Mouse (Mus musculus) heart, postnatal 25 days (tissue): Measurements from ENCODE around the gene Nr1d1. TPM values are rescaled to one million over a fixed set of nuclear protein-coding genes. Genes with fewer than 3 reads are reported as not detected.

Source experiments
- DNase-seq: peaks from one replicate; pipeline ENCODE4 v3.0.0; 2022; ENCODE audit warnings: low spot score
- intact Hi-C: fragments of 180-260 bp; cut with DNase I; formaldehyde crosslinking; loops from one replicate; pipeline ENCODE4 v1.15.1; 2025
- total RNA-seq, 2 experiments: library from RNA; stranded (reverse); gene quantifications; 2 replicates each; pipeline ENCODE4 v1.2.3; 2021

The Nr1d1 gene
- total RNA-seq, 2 experiments from 2014 or later: 61.2 to 129 TPM

- intact Hi-C loops: loop anchor here (5.0 kb wide), 1 partner anchor 51 kb away; no protein-coding TSS in a partner anchor
- DNase-seq: peak; percentile 80
These were observed 53.5 kb downstream of the Nr1d1 start for GRCm38 (mm10) chr11:98721458-98722226.

GRCm38 (mm10) chr11:98720756-98721155 lies 54.4 kb downstream of the Nr1d1 start:
- no peak for DNase-seq
- intact Hi-C loops: loop anchor here (5.0 kb wide), 1 partner anchor 52 kb away; no protein-coding TSS in a partner anchor

Other genes starting within 250 kb of the Nr1d1 start
- under 1 TPM; 0.44 to 0.61 TPM for gene Ikzf3, start 229.3 kb downstream of the Nr1d1 start, total RNA-seq
- not detected for gene Zpbp2, start 224.2 kb downstream of the Nr1d1 start, total RNA-seq
- 10 to 100 TPM; 35.6 to 37.8 TPM for gene Ormdl3, start 188.0 kb downstream of the Nr1d1 start, total RNA-seq
- gene Lrrc3c, start 177.0 kb downstream of the Nr1d1 start, total RNA-seq: not detected
- gene Gm12355, start 149.7 kb downstream of the Nr1d1 start, total RNA-seq: 1 to 10 TPM; 7.2 to 7.7 TPM
- 1 to 10 TPM; 2.7 to 3.3 TPM for gene Gsdma3, start 149.0 kb downstream of the Nr1d1 start, total RNA-seq
- under 1 TPM in 1 of 2 experiments, not detected in 1; 0.31 TPM for gene Gsdma2, start 128.6 kb downstream of the Nr1d1 start, total RNA-seq
- not detected for gene Gsdma, start 111.0 kb downstream of the Nr1d1 start, total RNA-seq
- 100 to 1,000 TPM in 1 of 2 experiments, 10 to 100 TPM in 1; 98.7 to 104 TPM for gene Psmd3, start 92.8 kb downstream of the Nr1d1 start, total RNA-seq
- gene Csf3, start 74.1 kb downstream of the Nr1d1 start, total RNA-seq: not detected
- gene Med24, start 45.9 kb downstream of the Nr1d1 start, total RNA-seq: 10 to 100 TPM; 45.2 to 48.8 TPM
- gene Thra, start 34.7 kb downstream of the Nr1d1 start, total RNA-seq: 100 to 1,000 TPM; 102 to 117 TPM
- 10 to 100 TPM; 73.0 to 78.1 TPM for gene Msl1, start 20.2 kb upstream of the Nr1d1 start, total RNA-seq
- 10 to 100 TPM; 22.4 to 25.5 TPM for gene Casc3, start 29.6 kb upstream of the Nr1d1 start, total RNA-seq
- gene Rapgefl1, start 61.5 kb upstream of the Nr1d1 start, total RNA-seq: under 1 TPM; 0.60 to 0.78 TPM
- 10 to 100 TPM in 1 of 2 experiments, 1 to 10 TPM in 1; 7.8 to 11.2 TPM for gene Wipf2, start 88.3 kb upstream of the Nr1d1 start, total RNA-seq
- gene Cdc6, start 132.5 kb upstream of the Nr1d1 start, total RNA-seq: under 1 TPM; 0.28 to 0.52 TPM
- gene Rara, start 152.5 kb upstream of the Nr1d1 start, total RNA-seq: 10 to 100 TPM; 11.8 TPM
- gene Gjd3, start 207.7 kb upstream of the Nr1d1 start, total RNA-seq: 1 to 10 TPM in 1 of 2 experiments, under 1 TPM in 1; 0.52 to 1.1 TPM
- gene Top2a, start 248.9 kb upstream of the Nr1d1 start, total RNA-seq: 1 to 10 TPM; 4.2 to 4.6 TPM